Mouse (Mus musculus) cortical plate, adult 2 months (tissue): ENCODE measurements at regions not wholly inside any gene's neighbourhood (a gene's known extent, or its start where the extent isn't known, plus 50 kb on each side); places are given as distances from the start of the nearest gene placed in this dataset.

Source experiments
- CTCF ChIP-seq: fragments of 200-500 bp; IDR thresholded peaks from 2 replicates; pipeline ENCODE4 v1.5.1; 2011; ENCODE audit warnings: mild to moderate bottlenecking, control low read depth, low read length; ENCODE audit not compliant: insufficient read depth; ENCODE audit errors: extremely low read depth
- POLR2A ChIP-seq: fragments of 200-500 bp; IDR thresholded peaks from 2 replicates; pipeline ENCODE4 v1.6.1; 2011; ENCODE audit warnings: mild to moderate bottlenecking, low read length, control low read depth; ENCODE audit not compliant: insufficient read depth; ENCODE audit errors: extremely low read depth

DNA sequence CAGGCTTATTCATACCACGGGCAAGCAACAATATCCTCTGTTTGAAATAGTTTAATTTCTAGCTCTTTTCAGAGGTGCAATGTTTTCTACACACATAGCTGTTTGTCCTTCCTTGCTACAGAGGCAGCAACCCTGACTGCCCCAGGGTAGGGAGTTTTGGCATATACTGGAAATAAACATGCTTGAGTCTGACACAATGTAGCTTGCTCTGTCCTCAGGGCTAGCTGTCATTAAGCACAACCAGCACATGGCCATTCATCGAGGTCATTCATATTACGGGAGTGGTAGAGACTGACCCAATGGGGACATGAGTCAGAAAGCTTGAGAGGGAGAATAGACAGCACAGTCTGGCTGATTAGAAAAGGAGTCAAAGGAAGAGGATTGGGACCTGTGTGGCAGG, 677.8 kb downstream of the Zfp619 start:
- TF ChIP-seq POLR2A (no peak), CTCF (no peak)
